Mouse (Mus musculus) large intestine, adult 2 months (tissue): ENCODE data around the gene Tubgcp5. TPM values are rescaled to one million over a fixed set of nuclear protein-coding genes. Genes with fewer than 3 reads are reported as not detected.

Experiments used
- DNase-seq: peaks from one replicate; pipeline ENCODE4 v3.0.0-alpha.2; 2012; ENCODE audit warnings: low read depth, low spot score
- WGBS: fragments of 180-500 bp; shearing (Covaris S2); methylation state at CpG from one replicate; pipeline ENCODE4 v1.1.7; 2018; 5-methylcytosine and 5-hydroxymethylcytosine counted together
- polyA plus RNA-seq: library from polyadenylated mRNA; depleted of rRNA; stranded (reverse); fragments of >200 nt; gene quantifications from 2 replicates; pipeline ENCODE4 v1.2.3, GENCODE M21; 2012

The Tubgcp5 gene
- polyA plus RNA-seq, 1 experiment: 2.1 TPM

DNA sequence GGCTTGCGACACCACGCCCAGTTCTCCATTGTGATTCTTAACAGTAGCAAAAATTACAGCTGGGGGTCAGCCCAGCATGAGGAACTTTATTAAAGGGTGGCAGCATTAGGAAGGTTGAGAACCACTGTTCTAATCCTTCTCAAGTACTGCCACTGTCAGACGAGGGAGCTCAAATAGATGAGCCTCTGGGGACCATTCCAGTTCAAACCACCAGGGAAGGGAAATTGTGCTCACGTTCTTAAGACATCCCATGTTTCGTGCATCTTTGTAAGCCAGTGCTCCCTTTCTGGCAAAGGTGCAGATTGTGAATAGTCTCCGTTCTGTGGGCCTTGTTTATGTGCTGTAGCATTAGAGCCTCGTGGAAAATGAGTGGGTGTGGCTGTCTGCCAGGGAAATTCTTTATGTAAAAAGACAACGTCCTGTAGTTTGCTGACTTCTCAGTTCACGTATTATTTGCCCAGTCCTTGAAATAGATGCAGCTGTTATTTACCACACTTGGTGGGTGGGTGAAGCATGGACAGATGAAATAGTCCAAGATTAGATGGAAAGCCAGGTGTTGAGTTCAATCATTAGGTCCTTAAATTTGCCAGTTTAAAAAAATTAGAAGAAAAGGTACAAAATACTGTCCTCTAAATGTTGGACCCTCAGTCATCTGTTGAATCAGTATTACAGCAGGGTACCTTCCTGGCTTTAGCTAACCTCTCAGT, 52.8 kb downstream of the Tubgcp5 start:
- WGBS: 50% methylated on average over 9 of the region's 9 CpGs
- DNase-seq: no peak

DNA sequence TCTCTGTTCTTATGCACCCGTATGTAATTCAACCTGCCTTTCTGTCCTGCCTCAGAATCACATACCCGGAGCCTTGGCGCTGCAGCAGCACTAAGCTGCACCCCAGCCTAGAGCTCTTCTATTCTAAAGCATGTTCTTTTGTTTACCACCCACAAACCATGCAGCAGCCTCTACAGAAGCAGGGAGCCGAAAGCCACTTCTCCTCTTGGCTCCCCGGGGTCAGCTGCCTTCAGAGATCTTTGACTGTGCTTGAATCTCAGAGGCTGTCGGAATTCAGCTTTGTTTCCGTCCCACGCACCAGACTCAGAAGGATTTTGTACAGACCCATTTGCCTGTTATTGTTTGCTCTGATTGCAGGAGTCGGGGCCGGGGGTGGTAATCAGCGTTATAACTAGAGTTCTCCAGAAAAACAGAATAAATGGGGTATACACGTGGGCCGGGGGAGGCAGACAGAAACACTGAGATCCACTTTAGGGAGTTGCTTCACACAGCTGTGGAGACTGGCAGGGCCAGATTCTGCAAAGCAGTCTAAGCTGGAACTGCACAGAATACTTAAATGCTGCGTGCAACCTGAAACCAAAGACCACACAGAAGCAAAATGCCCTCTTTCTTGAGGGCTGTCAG, 56.1 kb downstream of the Tubgcp5 start:
- no peak for DNase-seq
- 72% methylated on average over 14 of the region's 14 CpGs for WGBS

GRCm38 (mm10) chr7:55852787-55853186, 58.8 kb downstream of the Tubgcp5 start:
- no peak for DNase-seq
- WGBS: 72% methylated on average over 3 of the region's 3 CpGs

- DNase-seq: no peak
- WGBS: 82% methylated on average over 3 of the region's 3 CpGs
Measured at GRCm38 (mm10) chr7:55855597-55855996, 61.6 kb downstream of the Tubgcp5 start.

- DNase-seq: no peak
- 98% methylated on average over 4 of the region's 4 CpGs for WGBS
Measured at GRCm38 (mm10) chr7:55856741-55857140, 62.8 kb downstream of the Tubgcp5 start.

GRCm38 (mm10) chr7:55857729-55858128, 63.8 kb downstream of the Tubgcp5 start:
- DNase-seq: no peak
- 59% methylated on average over 2 of the region's 2 CpGs for WGBS

DNA sequence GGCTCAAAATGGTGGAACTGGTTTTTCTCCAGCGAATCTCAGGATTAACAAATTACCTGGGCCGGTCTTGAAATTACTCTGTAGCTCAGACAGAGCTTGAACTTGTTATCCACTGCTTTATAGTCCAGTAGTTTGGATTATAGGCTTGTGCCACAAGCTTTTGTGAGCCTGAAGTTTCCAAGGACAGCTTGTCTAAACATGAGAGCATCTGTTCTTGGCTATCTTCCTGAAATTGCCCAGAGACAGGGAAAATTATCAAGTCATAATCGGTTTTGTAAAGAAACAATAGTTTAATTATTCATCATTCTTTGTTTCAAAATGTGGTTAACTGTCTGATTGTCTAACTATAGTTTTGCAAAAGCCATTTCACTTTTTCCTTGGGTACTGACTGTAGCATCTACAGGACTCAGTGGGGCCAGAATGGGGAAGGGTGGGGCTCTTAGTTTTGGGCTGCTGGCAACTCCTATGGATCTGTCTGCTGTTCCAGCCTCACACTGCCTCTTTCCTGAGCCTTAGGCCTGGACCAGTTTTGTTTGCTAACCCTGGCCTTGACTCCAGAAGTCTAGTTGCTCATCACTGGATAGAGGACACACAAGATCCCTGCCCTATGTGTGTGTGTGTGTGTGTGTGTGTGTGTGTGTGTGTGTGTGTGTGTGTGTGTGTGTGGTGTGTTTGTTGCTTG, 65.0 kb downstream of the Tubgcp5 start:
- 59% methylated on average over 3 of the region's 3 CpGs for WGBS
- no peak for DNase-seq

DNA sequence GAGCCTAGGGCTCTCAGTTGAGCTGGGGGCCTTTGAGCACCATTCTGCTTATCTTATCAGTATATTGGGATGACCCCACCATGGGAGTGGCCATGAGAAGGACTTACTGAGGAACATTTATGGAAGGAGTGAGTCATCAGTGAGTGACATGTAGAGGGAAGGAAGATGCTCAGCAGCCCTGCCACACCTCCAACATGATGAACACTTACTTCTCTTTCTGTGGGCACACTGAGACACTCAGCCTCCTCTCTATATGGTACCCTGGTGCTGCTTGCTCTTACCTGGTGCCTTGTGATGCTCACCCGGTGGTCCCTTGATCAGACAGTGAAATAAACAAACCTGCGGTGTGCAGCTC, 65.5 kb downstream of the Tubgcp5 start:
- WGBS: 78% methylated on average over 2 of the region's 2 CpGs
- no peak for DNase-seq

DNA sequence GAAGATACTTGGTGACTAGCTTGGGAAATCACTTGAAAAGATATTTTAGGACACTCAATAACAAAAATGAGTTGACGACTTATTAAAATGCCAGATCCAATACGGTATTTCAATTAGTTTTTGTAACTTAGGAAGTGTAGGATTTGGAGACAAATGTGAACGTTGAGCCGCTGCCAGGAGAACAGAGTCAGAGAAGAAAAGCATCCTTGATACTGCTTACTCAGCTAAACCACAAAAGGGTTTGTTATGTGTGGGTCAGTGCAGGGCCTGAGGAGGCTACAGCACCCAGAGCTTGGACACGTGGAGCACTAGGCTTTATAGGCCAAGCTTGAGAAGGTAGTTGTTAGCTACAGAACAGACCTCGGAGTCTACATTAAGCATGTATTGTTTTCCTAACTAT, 66.0 kb downstream of the Tubgcp5 start:
- DNase-seq: no peak
- 75% methylated on average over 6 of the region's 6 CpGs for WGBS

- DNase-seq: no peak
- WGBS: 87% methylated on average over 4 of the region's 4 CpGs
Measured at GRCm38 (mm10) chr7:55861175-55861574, 67.2 kb downstream of the Tubgcp5 start.

DNA sequence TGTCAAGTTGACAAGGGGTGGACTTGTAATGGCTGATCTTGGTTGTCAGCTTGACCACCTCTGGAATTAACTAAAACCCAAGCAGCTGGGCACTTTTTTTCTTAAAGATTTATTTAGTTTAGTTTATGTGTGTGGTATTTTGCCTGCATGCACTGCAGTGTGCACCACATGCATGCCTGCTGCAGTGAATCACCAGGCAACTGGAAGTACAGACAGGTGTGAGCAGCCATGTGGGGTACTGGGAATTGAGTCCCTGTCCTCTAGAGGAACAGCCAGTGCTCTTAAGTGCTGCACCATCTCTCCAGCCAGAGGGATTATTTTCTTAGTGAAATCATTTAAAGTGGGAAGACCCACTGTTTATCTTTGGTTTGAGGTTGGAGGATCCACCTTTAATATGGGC, 71.1 kb downstream of the Tubgcp5 start:
- DNase-seq: no peak

DNA sequence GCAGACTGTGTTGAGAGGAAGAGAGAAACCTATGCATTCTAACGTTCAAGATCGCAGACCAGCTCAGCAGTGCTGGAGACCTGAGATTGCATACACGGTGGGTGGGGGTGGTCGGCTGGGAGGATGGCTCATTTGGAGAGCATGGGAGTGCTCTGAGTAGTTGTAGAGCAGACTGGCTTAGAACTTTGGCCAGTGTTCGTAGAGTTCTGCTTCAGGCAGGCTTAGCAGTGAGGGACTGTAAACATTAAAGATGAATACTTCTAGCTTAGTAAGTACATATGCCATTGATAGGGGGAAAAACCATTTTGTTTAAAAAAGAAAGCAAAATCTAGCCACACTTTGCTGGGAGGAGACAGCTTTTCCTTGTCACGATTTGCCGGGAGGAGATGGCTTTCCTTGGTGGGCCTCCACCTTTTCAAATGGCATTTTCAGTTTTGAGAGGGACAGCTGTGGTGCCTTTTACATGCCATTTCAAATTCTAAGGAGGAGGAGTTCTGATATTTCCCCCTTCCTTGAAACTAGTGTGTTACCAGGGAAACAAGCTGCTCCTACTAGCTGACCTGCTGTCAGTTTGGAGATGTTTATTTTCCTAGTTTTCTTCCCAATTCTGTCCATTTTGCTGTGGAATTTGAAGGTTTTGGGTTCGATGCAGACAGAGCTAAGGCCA, 71.9 kb downstream of the Tubgcp5 start:
- no peak for DNase-seq
- WGBS: 75% methylated on average over 8 of the region's 8 CpGs

DNA sequence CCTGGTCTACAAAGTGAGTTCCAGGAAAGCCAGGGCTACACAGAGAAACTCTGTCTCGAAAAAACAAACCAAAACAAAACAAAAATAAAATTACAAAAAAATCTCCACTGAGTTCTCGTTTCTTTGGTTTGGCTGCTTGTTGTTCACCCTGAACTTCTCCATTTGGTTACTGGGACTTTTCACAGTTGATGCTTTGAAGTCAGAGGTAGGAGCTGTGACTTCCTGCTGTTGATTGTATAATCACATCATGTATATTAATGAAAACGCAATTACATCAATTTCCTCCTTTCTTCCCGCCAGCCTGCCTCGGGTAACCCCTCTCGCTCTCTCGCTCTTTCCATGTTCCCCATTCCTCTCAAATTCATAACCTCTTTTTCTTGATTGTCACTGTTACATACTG, 74.3 kb downstream of the Tubgcp5 start:
- WGBS: 86% methylated on average over 7 of the region's 7 CpGs
- no peak for DNase-seq

GRCm38 (mm10) chr7:55869220-55869619, 75.3 kb downstream of the Tubgcp5 start:
- WGBS: 54% methylated on average over 3 of the region's 3 CpGs
- no peak for DNase-seq

DNA sequence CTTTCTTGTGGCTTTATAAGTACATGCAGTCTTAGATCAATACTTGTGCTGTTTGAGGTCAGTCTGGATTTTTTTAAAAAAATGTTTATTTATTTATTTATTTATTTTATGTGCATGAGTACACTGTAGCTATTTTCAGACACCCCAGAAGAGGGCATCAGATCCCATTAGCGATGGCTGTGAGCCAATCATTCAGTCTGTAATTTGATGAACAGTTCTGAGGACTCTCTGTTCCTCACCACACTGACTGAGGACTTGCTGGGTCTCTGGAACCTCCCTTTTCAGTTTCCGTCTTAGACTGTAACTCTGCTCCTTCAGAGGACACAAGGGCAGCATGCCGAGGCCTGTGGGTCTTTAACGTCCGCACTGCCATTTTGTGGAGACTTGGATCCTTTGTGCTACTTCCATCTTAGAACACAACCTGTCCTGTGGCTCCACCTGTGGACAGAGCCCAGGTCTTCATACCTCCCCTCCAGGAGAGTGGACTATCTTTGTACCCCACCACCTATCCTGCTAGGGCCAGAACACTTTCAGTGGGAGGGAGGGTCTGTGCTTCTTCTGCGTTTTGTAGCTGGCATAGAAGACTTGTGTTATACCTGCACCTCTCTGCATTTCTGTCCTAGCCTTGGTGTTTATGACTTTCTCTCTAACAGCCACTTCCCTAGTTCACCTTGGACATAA, 76.5 kb downstream of the Tubgcp5 start:
- 91% methylated on average over 6 of the region's 6 CpGs for WGBS
- DNase-seq: no peak

DNA sequence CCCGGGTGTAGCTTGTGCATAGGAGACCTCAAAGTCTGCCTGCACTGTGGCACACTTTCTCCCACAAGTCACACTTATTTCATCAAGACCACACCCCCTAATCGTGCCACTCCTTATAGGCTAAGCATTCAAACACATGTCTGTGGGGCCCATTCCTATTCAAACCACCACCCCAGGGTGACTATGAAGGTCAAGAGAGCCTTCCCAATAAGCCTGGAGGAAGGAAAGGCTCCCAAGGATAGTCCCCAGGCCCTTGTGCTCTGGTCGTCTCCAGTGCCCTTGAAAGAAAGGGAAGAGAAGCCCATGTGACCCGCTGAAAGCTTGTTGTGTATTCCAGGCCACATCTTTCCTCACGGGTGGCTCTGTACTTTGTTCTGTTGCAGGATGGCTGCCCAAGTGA, 77.5 kb downstream of the Tubgcp5 start:
- 72% methylated on average over 5 of the region's 5 CpGs for WGBS
- DNase-seq: no peak

DNA sequence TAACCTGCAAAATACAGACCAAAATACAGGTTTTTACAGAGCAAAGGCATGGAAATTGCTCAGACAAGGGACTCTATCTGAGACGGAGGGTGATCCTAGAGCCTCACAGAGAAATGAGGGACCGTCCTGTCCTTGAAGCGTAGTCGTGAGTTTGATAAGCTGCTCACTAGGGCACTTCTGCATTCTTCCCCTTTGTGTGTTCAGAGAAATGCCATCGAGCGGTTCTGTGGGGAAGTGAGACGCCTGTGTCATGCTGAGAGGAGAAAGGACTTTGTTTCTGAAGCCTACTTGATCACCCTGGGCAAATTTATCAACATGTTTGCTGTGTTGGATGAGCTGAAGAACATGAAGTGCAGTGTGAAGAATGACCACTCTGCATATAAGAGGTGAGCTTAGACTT, 80.7 kb downstream of the Tubgcp5 start:
- DNase-seq: no peak
- 90% methylated on average over 7 of the region's 7 CpGs for WGBS

DNA sequence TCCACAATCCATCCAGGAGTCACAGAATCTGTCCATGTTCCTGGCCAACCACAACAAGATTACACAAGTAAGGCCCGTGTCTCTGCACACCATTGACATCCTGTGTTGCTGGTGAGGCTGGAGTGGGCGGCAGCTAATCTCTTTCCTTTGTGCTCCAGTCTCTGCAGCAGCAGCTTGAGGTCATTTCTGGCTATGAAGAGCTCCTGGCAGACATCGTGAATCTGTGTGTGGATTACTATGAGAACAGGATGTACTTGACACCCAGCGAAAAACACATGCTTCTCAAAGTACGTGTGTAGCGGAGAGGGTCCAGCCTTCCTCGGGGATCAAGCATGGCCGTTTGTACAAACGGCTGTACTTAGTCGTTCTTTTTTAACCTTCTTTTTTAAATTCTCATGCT, 83.8 kb downstream of the Tubgcp5 start:
- WGBS: 83% methylated on average over 10 of the region's 10 CpGs
- no peak for DNase-seq

GRCm38 (mm10) chr7:55880882-55881281, 86.9 kb downstream of the Tubgcp5 start:
- WGBS: 91% methylated on average over 9 of the region's 9 CpGs
- no peak for DNase-seq
